Mouse (Mus musculus): ENCODE data around the gene Mapk1ip1l.

GRCm38 (mm10) chr14:47366881-47367321, 68.8 kb downstream of the Mapk1ip1l start:
- TF ChIP-seq EP300 (IDR thresholded peaks at IDR 0.05; ENCODE audit: low read length) (no peak), RAD21 (IDR thresholded peaks at IDR 0.05; ENCODE audit: low read depth, low read length) (no peak), ELF1 (IDR thresholded peaks at IDR 0.05; ENCODE audit: low read depth, low read length) (no peak), TCF12 (IDR thresholded peaks at IDR 0.05; ENCODE audit: low read depth, low read length) (no peak), MAX (IDR thresholded peaks at IDR 0.05; ENCODE audit: low read length) (no peak), ZNF384 (IDR thresholded peaks at IDR 0.05; ENCODE audit: low read depth, low read length) (no peak), CTCF (conservative IDR thresholded peaks at IDR 0.05 in 1 of 2, IDR thresholded peaks at IDR 0.05 in 1 of 2; ENCODE audit: low read depth in 2 of 2, low read length in 2 of 2) (no peak)
